Mouse (Mus musculus) CH12.LX (cell line): Measurements from ENCODE around the gene Uvssa. TPM values are rescaled to one million over a fixed set of nuclear protein-coding genes. Genes with fewer than 3 reads are reported as not detected.

ENCODE experiments used
- DNase-seq: peaks from one replicate; pipeline ENCODE4 v3.0.0-alpha.2; 2013; ENCODE audit errors: extremely low read depth
- H3K27ac ChIP-seq: 2 replicates; pipeline ENCODE4 v1.5.1; 2012; ENCODE audit warnings: low read depth, mild to moderate bottlenecking, control low read depth, moderate library complexity; ENCODE audit not compliant: insufficient read depth
- H3K27me3 ChIP-seq: replicated peaks from 2 replicates; pipeline ENCODE3; 2012; ENCODE audit warnings: inconsistent platforms
- H3K36me3 ChIP-seq, 2 experiments: replicated peaks in 1 of 2; 2 replicates each; pipeline versions ENCODE3 to v1.6.1; 2012; ENCODE audit warnings: inconsistent platforms in 1 of 2, low read length in 1 of 2, mild to moderate bottlenecking in 1 of 2, mixed read lengths in 1 of 2, moderate library complexity in 1 of 2; ENCODE audit not compliant: control insufficient read depth in 1 of 2, insufficient read depth in 1 of 2
- H3K4me1 ChIP-seq, 2 experiments: 2 replicates each; pipeline ENCODE4 v1.6.1; 2012; ENCODE audit warnings: inconsistent platforms in 1 of 2, moderate library complexity in 1 of 2; ENCODE audit not compliant: insufficient read depth in 2 of 2, control insufficient read depth in 1 of 2
- H3K4me2 ChIP-seq: 2 replicates; pipeline ENCODE4 v1.6.1; 2012; ENCODE audit warnings: low read depth, mild to moderate bottlenecking, control low read depth; ENCODE audit not compliant: poor library complexity, insufficient read depth, severe bottlenecking
- H3K4me3 ChIP-seq, 3 experiments: fragments of 150-350 bp in 1 of 3; sonication (generic) in 1 of 3; replicated peaks in 1 of 3; 2 replicates each; pipeline versions ENCODE3 to v1.5.1; 2011 to 2012; ENCODE audit warnings: low read depth in 2 of 3, low read length in 2 of 3, mild to moderate bottlenecking in 2 of 3, moderate library complexity in 2 of 3, control low read depth in 1 of 3, improper control_type of control experiment in 1 of 3, inconsistent platforms in 1 of 3, mixed read lengths in 1 of 3; ENCODE audit not compliant: poor library complexity in 1 of 3
- H3K79me2 ChIP-seq: replicated peaks from 2 replicates; pipeline ENCODE4 v1.6.1; 2012; ENCODE audit warnings: mild to moderate bottlenecking, moderate library complexity; ENCODE audit not compliant: control insufficient read depth, poor library complexity, insufficient read depth, severe bottlenecking; ENCODE audit errors: extremely low read depth
- H3K9ac ChIP-seq: 2 replicates; pipeline ENCODE4 v1.6.1; 2012; ENCODE audit warnings: low read depth, mild to moderate bottlenecking, control low read depth, moderate library complexity; ENCODE audit not compliant: insufficient read depth
- H3K9me3 ChIP-seq: replicated peaks from 2 replicates; pipeline ENCODE3; 2012; ENCODE audit warnings: low read length, inconsistent platforms, mixed read lengths
- BHLHE40 ChIP-seq: IDR thresholded peaks from 2 replicates; pipeline ENCODE4 v1.6.1; 2011; ENCODE audit warnings: mild to moderate bottlenecking, low read depth, low read length, improper control_type of control experiment
- CHD2 ChIP-seq: IDR thresholded peaks from 2 replicates; pipeline ENCODE4 v1.6.1; 2011; ENCODE audit warnings: low read length, improper control_type of control experiment
- CTCF ChIP-seq, 2 experiments: IDR thresholded peaks in 1 of 2; conservative IDR thresholded peaks in 1 of 2; 2 replicates each; pipeline ENCODE4 v1.5.1; 2011 to 2012; ENCODE audit warnings: low read depth in 2 of 2, low read length in 2 of 2, improper control_type of control experiment in 1 of 2, inconsistent platforms in 1 of 2, mild to moderate bottlenecking in 1 of 2, moderate library complexity in 1 of 2
- E2F4 ChIP-seq: IDR thresholded peaks from 2 replicates; pipeline ENCODE4 v1.6.1; 2011; ENCODE audit warnings: low read depth, low read length, improper control_type of control experiment; ENCODE audit not compliant: insufficient replicate concordance
- ELF1 ChIP-seq: IDR thresholded peaks from 2 replicates; pipeline ENCODE4 v1.6.1; 2014; ENCODE audit warnings: low read depth, mild to moderate bottlenecking, inconsistent platforms, low read length, improper control_type of control experiment
- ETS1 ChIP-seq: conservative IDR thresholded peaks from 2 replicates; pipeline ENCODE4 v1.6.1; 2012; ENCODE audit warnings: low read depth, mild to moderate bottlenecking, inconsistent platforms, low read length, improper control_type of control experiment, moderate library complexity
- GABPA ChIP-seq: IDR thresholded peaks from 2 replicates; pipeline ENCODE4 v1.6.1; 2012; ENCODE audit warnings: low read depth, low read length, improper control_type of control experiment, inconsistent platforms; ENCODE audit not compliant: insufficient replicate concordance
- JUND ChIP-seq: conservative IDR thresholded peaks from 2 replicates; pipeline ENCODE4 v1.6.1; 2011; ENCODE audit warnings: low read depth, low read length, improper control_type of control experiment
- MAX ChIP-seq: IDR thresholded peaks from 2 replicates; pipeline ENCODE4 v1.6.1; 2011; ENCODE audit warnings: low read length, improper control_type of control experiment
- MAZ ChIP-seq: IDR thresholded peaks from 2 replicates; pipeline ENCODE4 v1.6.1; 2012; ENCODE audit warnings: low read depth, mild to moderate bottlenecking, inconsistent platforms, low read length, improper control_type of control experiment, moderate library complexity
- NELFE ChIP-seq: IDR thresholded peaks from 2 replicates; pipeline ENCODE4 v1.6.1; 2011; ENCODE audit warnings: low read depth, low read length, improper control_type of control experiment
- NRF1 ChIP-seq: IDR thresholded peaks from 2 replicates; pipeline ENCODE4 v1.6.1; 2014; ENCODE audit warnings: low read depth, mild to moderate bottlenecking, inconsistent platforms, low read length, improper control_type of control experiment, moderate library complexity
- PAX5 ChIP-seq: IDR thresholded peaks from 2 replicates; pipeline ENCODE4 v1.6.1; 2012; ENCODE audit warnings: low read length, inconsistent platforms, mixed read lengths
- RAD21 ChIP-seq: IDR thresholded peaks from 2 replicates; pipeline ENCODE4 v1.6.1; 2011; ENCODE audit warnings: low read depth, mild to moderate bottlenecking, low read length, improper control_type of control experiment, moderate library complexity
- SIN3A ChIP-seq: IDR thresholded peaks from 2 replicates; pipeline ENCODE4 v1.6.1; 2012; ENCODE audit warnings: low read length, improper control_type of control experiment, inconsistent platforms
- UBTF ChIP-seq: IDR thresholded peaks from 2 replicates; pipeline ENCODE4 v1.6.1; 2012; ENCODE audit warnings: low read depth, mild to moderate bottlenecking, inconsistent platforms, low read length, improper control_type of control experiment, moderate library complexity
- USF2 ChIP-seq: conservative IDR thresholded peaks from 2 replicates; pipeline ENCODE4 v1.6.1; 2011; ENCODE audit warnings: low read depth, low read length, improper control_type of control experiment
- ZKSCAN1 ChIP-seq: IDR thresholded peaks from 2 replicates; pipeline ENCODE4 v1.6.1; 2012; ENCODE audit warnings: low read depth, inconsistent platforms, low read length, improper control_type of control experiment, borderline replicate concordance
- ZMIZ1 ChIP-seq: IDR thresholded peaks from 2 replicates; pipeline ENCODE4 v1.6.1; 2012; ENCODE audit warnings: low read depth, mild to moderate bottlenecking, inconsistent platforms, low read length, improper control_type of control experiment
- dilution Hi-C: fragments of 300-500 bp; cut with MboI; formaldehyde crosslinking; loops from 2 replicates; pipeline ENCODE4 v1.14.3; 2020; ENCODE audit warnings: low sequenced_read_pairs; ENCODE audit not compliant: extremely low pct_unique_long_range_greater_than_20kb, extremely low pct_ligation_motif_present
- in situ Hi-C: fragments of 300-500 bp; cut with MboI; formaldehyde crosslinking; loops from 3 replicates; pipeline ENCODE4 v1.14.3; 2019; ENCODE audit warnings: low sequenced_read_pairs, low pct_ligation_motif_present, low pct_unique_long_range_greater_than_20kb, mixed read lengths
- polyA plus RNA-seq: library from polyadenylated mRNA; unstranded; fragments of >175 nt; gene quantifications from 2 replicates; pipeline ENCODE4 v1.2.1, GENCODE M21; 2012; ENCODE audit warnings: low read depth; ENCODE audit not compliant: insufficient read length
- total RNA-seq, 2 experiments: library from RNA; depleted of rRNA; stranded (reverse); fragments of 300-350 nt in 1 of 2; fragments of >200 nt in 1 of 2; gene quantifications; 2 replicates each; pipeline ENCODE4 v1.2.3; 2012 to 2014

Uvssa gene
- total and polyA plus RNA-seq, 3 experiments, result 2.6 to 5.8 (median 2.9) TPM

GRCm38 (mm10) chr5:33458132-33458622, 79.8 kb downstream of the Uvssa start:
- Histone ChIP-seq H3K27me3 (peaks cover 73% of the 10 kb centered on the region), H3K4me1 (peaks cover 2 to 4% of the 10 kb centered on the region in 2 experiments; a peak in 1 of 4 replicates), H3K36me3 (no peaks in the 10 kb centered on the region), H3K4me2 (no peak overlapping the region), H3K9me3 (no peaks in the 10 kb centered on the region), H3K27ac (no peak overlapping the region), H3K79me2 (no peaks in the 10 kb centered on the region), H3K9ac (no peak overlapping the region), H3K4me3 (no peak overlapping the region)
- no peak for DNase-seq
- dilution Hi-C loops, result no loop called here
- in situ Hi-C loops, result no loop called here
- TF ChIP-seq MAZ (no peak), ELF1 (no peak), SIN3A (no peak), NRF1 (no peak)

GRCm38 (mm10) chr5:33459111-33459510, 80.8 kb downstream of the Uvssa start:
- Histone ChIP-seq H3K79me2 (no peaks in the 10 kb centered on the region), H3K9ac (no peak overlapping the region), H3K27ac (no peak overlapping the region), H3K9me3 (no peaks in the 10 kb centered on the region), H3K27me3 (peaks cover 82% of the 10 kb centered on the region), H3K4me1 (peaks cover 2 to 4% of the 10 kb centered on the region in 2 experiments; a peak in 1 of 4 replicates), H3K4me3 (no peak overlapping the region), H3K36me3 (no peaks in the 10 kb centered on the region), H3K4me2 (no peak overlapping the region)
- in situ Hi-C loops, result no loop called here
- TF ChIP-seq USF2 (no peak), ELF1 (no peak), ZMIZ1 (no peak), UBTF (no peak), MAX (no peak), ZKSCAN1 (no peak)
- dilution Hi-C loops, result no loop called here
- DNase-seq, result no peak

DNA sequence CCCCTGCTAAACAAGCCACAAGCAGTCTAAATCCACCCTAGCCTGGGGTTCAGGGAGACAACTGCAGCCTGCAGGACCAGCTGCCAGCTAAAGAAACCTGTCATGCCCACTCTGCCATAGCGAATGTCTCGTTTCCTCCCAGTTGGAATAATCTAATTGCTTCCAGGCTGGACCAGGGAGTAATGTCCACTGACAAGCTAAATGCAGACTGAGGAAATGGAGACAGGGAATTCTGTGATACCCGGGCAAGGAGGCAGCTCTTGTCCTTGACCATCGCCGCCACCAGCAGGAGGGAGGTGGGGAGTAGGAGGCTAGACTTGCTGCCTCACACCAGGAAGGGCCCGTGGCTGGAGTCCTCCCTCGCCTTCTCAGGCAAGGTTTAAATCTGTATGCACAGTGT, 86.0 kb downstream of the Uvssa start:
- no peak overlapping the region for H3K4me3 ChIP-seq
- no peaks in the 10 kb centered on the region for H3K79me2 ChIP-seq
- no peak overlapping the region for H3K27ac ChIP-seq
- no peak overlapping the region for H3K9ac ChIP-seq
- no peaks in the 10 kb centered on the region for H3K4me1 ChIP-seq
- DNase-seq, result no peak
- in situ Hi-C loops (no loop called here), dilution Hi-C loops (no loop called here)
- peaks cover 95% of the 10 kb centered on the region for H3K27me3 ChIP-seq
- H3K4me2 ChIP-seq, result no peak overlapping the region
- H3K36me3 ChIP-seq, result no peaks in the 10 kb centered on the region
- TF ChIP-seq ETS1 (no peak), E2F4 (no peak), CHD2 (no peak), BHLHE40 (no peak), ELF1 (no peak), ZKSCAN1 (no peak), NELFE (no peak), GABPA (no peak), ZMIZ1 (no peak), PAX5 (no peak), SIN3A (no peak), CTCF (conservative IDR thresholded peaks at IDR 0.05 in 1 of 2, IDR thresholded peaks at IDR 0.05 in 1 of 2; ENCODE audit: low read depth in 2 of 2, low read length in 2 of 2) (no peak), MAX (no peak), USF2 (no peak), JUND (no peak), RAD21 (no peak)
- no peaks in the 10 kb centered on the region for H3K9me3 ChIP-seq
